Mouse (Mus musculus) limb, embryonic 15.5 days (tissue): ENCODE data around the gene Sorcs3. TPM values are rescaled to one million over a fixed set of nuclear protein-coding genes. Genes with fewer than 3 reads are reported as not detected.

Experiments used
- ATAC-seq: fragments of 200-750 bp; cut with Nextera tagmentation; 2 replicates; pipeline ENCODE4 v1.8.0; 2017; ENCODE audit warnings: low read depth, moderate TSS enrichment; ENCODE audit not compliant: insufficient number of reproducible peaks, low FRiP score, low TSS enrichment
- H3K27ac ChIP-seq: fragments of 300-500 bp; sonication (generic); 2 replicates; pipeline ENCODE4 v1.5.1; 2015; ENCODE audit warnings: moderate library complexity, mild to moderate bottlenecking, inconsistent platforms
- H3K27me3 ChIP-seq: fragments of 300-500 bp; sonication (generic); 2 replicates; pipeline ENCODE4 v1.6.1; 2015; ENCODE audit warnings: inconsistent platforms
- H3K36me3 ChIP-seq: fragments of 300-500 bp; sonication (generic); 2 replicates; pipeline ENCODE4 v1.6.1; 2015; ENCODE audit warnings: inconsistent platforms
- H3K4me1 ChIP-seq: fragments of 300-500 bp; sonication (generic); 2 replicates; pipeline ENCODE4 v1.6.1; 2015; ENCODE audit warnings: inconsistent platforms
- H3K4me2 ChIP-seq: fragments of 300-500 bp; sonication (generic); 2 replicates; pipeline ENCODE4 v1.6.1; 2015; ENCODE audit warnings: mild to moderate bottlenecking, inconsistent platforms
- H3K4me3 ChIP-seq: fragments of 300-500 bp; sonication (generic); 2 replicates; pipeline ENCODE4 v1.5.1; 2015; ENCODE audit warnings: mild to moderate bottlenecking, inconsistent platforms
- H3K9ac ChIP-seq: fragments of 300-500 bp; sonication (generic); 2 replicates; pipeline ENCODE4 v1.6.1; 2015; ENCODE audit warnings: inconsistent platforms
- H3K9me3 ChIP-seq: fragments of 300-500 bp; sonication (generic); 2 replicates; pipeline ENCODE4 v1.6.1; 2016; ENCODE audit warnings: inconsistent platforms
- WGBS: fragments of 180-500 bp; shearing (Covaris S2); methylation state at CpG from one replicate; pipeline ENCODE4 v1.1.7; 2015; 5-methylcytosine and 5-hydroxymethylcytosine counted together
- polyA plus RNA-seq: library from polyadenylated mRNA; unstranded; fragments of >200 nt; fragmentation: Nextera tagmentation; extraction: Ambion mirVana; gene quantifications from 2 replicates; pipeline ENCODE4 v1.2.1, GENCODE M21; 2015

The Sorcs3 gene
- polyA plus RNA-seq, 1 experiment from 2014 or later, result 1.9 TPM

GRCm38 (mm10) chr19:48700111-48700658 is 494.4 kb downstream of the Sorcs3 start:
- 59% methylated on average over 6 of the region's 6 CpGs for WGBS
- Histone ChIP-seq H3K9me3 (no peaks in the 10 kb centered on the region), H3K36me3 (no peaks in the 10 kb centered on the region), H3K4me1 (no peaks in the 10 kb centered on the region), H3K27me3 (no peaks in the 10 kb centered on the region), H3K4me2 (no peak overlapping the region), H3K27ac (no peak overlapping the region), H3K9ac (no peak overlapping the region), H3K4me3 (no peak overlapping the region)
- ATAC-seq, result no peak

GRCm38 (mm10) chr19:48703763-48704162 is 497.9 kb downstream of the Sorcs3 start:
- no peak overlapping the region for H3K4me3 ChIP-seq
- no peak overlapping the region for H3K27ac ChIP-seq
- H3K4me1 ChIP-seq, result no peaks in the 10 kb centered on the region
- H3K4me2 ChIP-seq, result no peak overlapping the region
- no peaks in the 10 kb centered on the region for H3K27me3 ChIP-seq
- ATAC-seq, result no peak
- no peak overlapping the region for H3K9ac ChIP-seq
- 86% methylated on average over 2 of the region's 2 CpGs for WGBS
- no peaks in the 10 kb centered on the region for H3K9me3 ChIP-seq
- H3K36me3 ChIP-seq, result no peaks in the 10 kb centered on the region

- no peak for ATAC-seq
- H3K9ac ChIP-seq, result no peak overlapping the region
- no peak overlapping the region for H3K4me3 ChIP-seq
- WGBS, result 3% methylated on average over 1 of the region's 1 CpGs
- H3K9me3 ChIP-seq, result no peaks in the 10 kb centered on the region
- H3K27ac ChIP-seq, result no peak overlapping the region
- no peak overlapping the region for H3K4me2 ChIP-seq
- no peaks in the 10 kb centered on the region for H3K4me1 ChIP-seq
- no peaks in the 10 kb centered on the region for H3K27me3 ChIP-seq
- no peaks in the 10 kb centered on the region for H3K36me3 ChIP-seq
These were observed 500.6 kb downstream of the Sorcs3 start for GRCm38 (mm10) chr19:48706267-48706923.

GRCm38 (mm10) chr19:48706924-48707320 is 501.1 kb downstream of the Sorcs3 start:
- no peak for ATAC-seq
- WGBS, result 74% methylated on average over 1 of the region's 1 CpGs
- H3K4me2 ChIP-seq, result no peak overlapping the region
- H3K9ac ChIP-seq, result no peak overlapping the region
- no peaks in the 10 kb centered on the region for H3K27me3 ChIP-seq
- H3K4me3 ChIP-seq, result no peak overlapping the region
- no peak overlapping the region for H3K27ac ChIP-seq
- H3K9me3 ChIP-seq, result no peaks in the 10 kb centered on the region
- no peaks in the 10 kb centered on the region for H3K36me3 ChIP-seq
- no peaks in the 10 kb centered on the region for H3K4me1 ChIP-seq

- Histone ChIP-seq H3K27ac (no peak overlapping the region), H3K4me2 (no peak overlapping the region), H3K27me3 (no peaks in the 10 kb centered on the region), H3K36me3 (no peaks in the 10 kb centered on the region), H3K4me3 (no peak overlapping the region), H3K4me1 (no peaks in the 10 kb centered on the region), H3K9me3 (no peaks in the 10 kb centered on the region), H3K9ac (no peak overlapping the region)
- no peak for ATAC-seq
- WGBS, result 85% methylated on average over 6 of the region's 6 CpGs
These were observed 520.1 kb downstream of the Sorcs3 start for GRCm38 (mm10) chr19:48725851-48726419.

GRCm38 (mm10) chr19:48727048-48727447 is 521.2 kb downstream of the Sorcs3 start:
- no peaks in the 10 kb centered on the region for H3K4me1 ChIP-seq
- WGBS, result 84% methylated on average over 3 of the region's 3 CpGs
- no peak overlapping the region for H3K27ac ChIP-seq
- no peak for ATAC-seq
- no peak overlapping the region for H3K4me2 ChIP-seq
- H3K4me3 ChIP-seq, result no peak overlapping the region
- H3K9ac ChIP-seq, result no peak overlapping the region
- no peaks in the 10 kb centered on the region for H3K9me3 ChIP-seq
- H3K36me3 ChIP-seq, result no peaks in the 10 kb centered on the region
- H3K27me3 ChIP-seq, result no peaks in the 10 kb centered on the region

GRCm38 (mm10) chr19:48727601-48728000 is 521.8 kb downstream of the Sorcs3 start:
- no peak overlapping the region for H3K4me2 ChIP-seq
- no peaks in the 10 kb centered on the region for H3K9me3 ChIP-seq
- H3K9ac ChIP-seq, result no peak overlapping the region
- no peaks in the 10 kb centered on the region for H3K4me1 ChIP-seq
- no peak overlapping the region for H3K27ac ChIP-seq
- no peak for ATAC-seq
- 90% methylated on average over 5 of the region's 5 CpGs for WGBS
- H3K4me3 ChIP-seq, result no peak overlapping the region
- H3K36me3 ChIP-seq, result no peaks in the 10 kb centered on the region
- H3K27me3 ChIP-seq, result no peaks in the 10 kb centered on the region

GRCm38 (mm10) chr19:48731731-48732130 is 525.9 kb downstream of the Sorcs3 start:
- no peaks in the 10 kb centered on the region for H3K36me3 ChIP-seq
- no peak overlapping the region for H3K27ac ChIP-seq
- no peak overlapping the region for H3K9ac ChIP-seq
- H3K4me3 ChIP-seq, result no peak overlapping the region
- H3K27me3 ChIP-seq, result no peaks in the 10 kb centered on the region
- no peak for ATAC-seq
- no peak overlapping the region for H3K4me2 ChIP-seq
- 88% methylated on average over 10 of the region's 10 CpGs for WGBS
- no peaks in the 10 kb centered on the region for H3K4me1 ChIP-seq
- H3K9me3 ChIP-seq, result no peaks in the 10 kb centered on the region

- Histone ChIP-seq H3K27me3 (no peaks in the 10 kb centered on the region), H3K4me2 (no peak overlapping the region), H3K36me3 (no peaks in the 10 kb centered on the region), H3K9ac (no peak overlapping the region), H3K9me3 (no peaks in the 10 kb centered on the region), H3K4me1 (no peaks in the 10 kb centered on the region), H3K27ac (no peak overlapping the region), H3K4me3 (no peak overlapping the region)
- ATAC-seq, result no peak
- 66% methylated on average over 4 of the region's 4 CpGs for WGBS
These were observed 528.5 kb downstream of the Sorcs3 start for GRCm38 (mm10) chr19:48734370-48734769.

GRCm38 (mm10) chr19:48737554-48737953 is 531.7 kb downstream of the Sorcs3 start:
- 42% methylated on average over 2 of the region's 2 CpGs for WGBS
- H3K27me3 ChIP-seq, result no peaks in the 10 kb centered on the region

GRCm38 (mm10) chr19:48755156-48755555 is 549.3 kb downstream of the Sorcs3 start:
- 84% methylated on average over 9 of the region's 9 CpGs for WGBS
- H3K4me3 ChIP-seq, result no peak overlapping the region

More at GRCm38 (mm10) chr19:48737554-48737953, 531.7 kb downstream of the Sorcs3 start:
- Histone ChIP-seq H3K4me2 (no peak overlapping the region), H3K4me1 (no peaks in the 10 kb centered on the region), H3K27ac (no peak overlapping the region), H3K4me3 (no peak overlapping the region), H3K36me3 (no peaks in the 10 kb centered on the region), H3K9me3 (no peaks in the 10 kb centered on the region), H3K9ac (no peak overlapping the region)
- no peak for ATAC-seq

GRCm38 (mm10) chr19:48756831-48757230 is 551.0 kb downstream of the Sorcs3 start:
- WGBS, result 27% methylated on average over 6 of the region's 6 CpGs
- Histone ChIP-seq H3K9me3 (no peaks in the 10 kb centered on the region), H3K27ac (no peak overlapping the region), H3K27me3 (no peaks in the 10 kb centered on the region), H3K36me3 (no peaks in the 10 kb centered on the region), H3K4me2 (no peak overlapping the region), H3K4me1 (no peaks in the 10 kb centered on the region), H3K9ac (no peak overlapping the region), H3K4me3 (no peak overlapping the region)
- no peak for ATAC-seq

More at GRCm38 (mm10) chr19:48755156-48755555, 549.3 kb downstream of the Sorcs3 start:
- no peak for ATAC-seq
- no peak overlapping the region for H3K9ac ChIP-seq
- H3K27ac ChIP-seq, result no peak overlapping the region
- H3K4me1 ChIP-seq, result no peaks in the 10 kb centered on the region
- no peaks in the 10 kb centered on the region for H3K27me3 ChIP-seq
- no peak overlapping the region for H3K4me2 ChIP-seq
- H3K36me3 ChIP-seq, result no peaks in the 10 kb centered on the region
- H3K9me3 ChIP-seq, result no peaks in the 10 kb centered on the region
